Mouse (Mus musculus): ENCODE measurements at regions not wholly inside any gene's neighbourhood (a gene's known extent, or its start where the extent isn't known, plus 50 kb on each side); places are given as distances from the start of the nearest gene placed in this dataset.

DNA sequence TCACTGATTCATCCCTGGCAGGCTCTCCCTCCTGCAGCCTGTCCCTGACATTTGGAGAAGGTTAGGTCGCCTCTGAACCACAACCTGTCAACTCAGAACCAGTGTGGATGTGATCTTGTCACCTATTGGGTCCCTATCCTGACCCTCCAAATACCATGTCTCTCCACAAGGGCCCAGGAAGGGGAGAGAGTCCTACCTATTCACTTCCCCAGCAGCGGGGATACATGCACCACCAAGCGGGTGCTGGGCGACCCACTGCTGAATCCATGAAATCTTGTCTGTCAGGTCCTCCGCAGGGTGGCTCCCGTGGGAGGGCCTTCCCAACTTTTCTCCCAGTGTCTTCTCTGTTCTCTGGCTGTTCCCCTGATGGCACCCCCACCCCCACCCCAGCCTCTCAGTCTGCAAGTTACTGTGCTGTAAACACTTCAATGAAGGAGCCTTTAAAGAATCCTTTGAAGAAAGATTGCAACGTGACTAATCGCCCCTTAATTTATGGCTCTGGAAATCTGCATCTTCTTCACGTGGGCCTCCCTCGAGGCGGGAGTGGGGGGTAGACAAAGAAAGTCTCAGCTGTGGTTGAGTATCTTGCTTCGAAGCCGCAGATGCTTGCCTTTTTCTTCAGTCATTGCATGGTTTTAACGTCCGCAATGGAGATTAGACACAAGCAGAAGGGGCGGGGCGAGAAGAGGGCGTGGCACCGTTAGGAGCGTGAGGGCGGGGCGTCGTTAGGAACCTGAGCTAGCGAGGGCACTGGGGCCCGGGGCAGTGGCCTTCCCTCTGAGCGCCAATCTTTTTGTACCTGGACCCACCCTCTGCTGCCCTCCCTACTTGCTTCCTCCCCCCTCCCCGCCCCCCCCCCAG is 69.1 kb upstream of the Zbtb40 start:
- DNase-seq (ENCODE audit: low spot score in 2 of 2) = peak; percentile 15 to 16

DNA sequence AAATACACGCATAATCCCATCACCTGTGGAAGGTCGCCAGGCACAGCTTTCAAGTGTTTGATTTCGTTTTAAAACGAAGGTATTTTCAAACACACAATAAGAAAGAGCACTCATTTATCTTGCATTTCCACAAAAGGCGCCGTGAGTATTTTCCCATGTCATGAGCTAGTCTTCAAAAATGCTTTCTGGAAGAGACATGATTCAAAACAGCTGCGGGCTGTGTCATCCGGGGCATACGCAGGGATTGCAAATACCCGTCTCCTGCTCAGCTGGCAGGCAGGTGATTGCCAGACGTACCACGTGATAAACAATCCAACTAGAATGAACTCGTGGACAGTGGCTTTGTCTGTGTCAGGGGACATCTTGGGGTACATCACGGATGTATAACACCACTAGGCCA is 66.5 kb upstream of the Zbtb40 start:
- intact Hi-C loops (cut with DNase I) = no loop called here
- DNase-seq (ENCODE audit: low spot score in 2 of 2) = no peak

More for the DNA sequence above, 69.1 kb upstream of the Zbtb40 start:
- intact Hi-C loops (cut with DNase I) = no loop called here

DNA sequence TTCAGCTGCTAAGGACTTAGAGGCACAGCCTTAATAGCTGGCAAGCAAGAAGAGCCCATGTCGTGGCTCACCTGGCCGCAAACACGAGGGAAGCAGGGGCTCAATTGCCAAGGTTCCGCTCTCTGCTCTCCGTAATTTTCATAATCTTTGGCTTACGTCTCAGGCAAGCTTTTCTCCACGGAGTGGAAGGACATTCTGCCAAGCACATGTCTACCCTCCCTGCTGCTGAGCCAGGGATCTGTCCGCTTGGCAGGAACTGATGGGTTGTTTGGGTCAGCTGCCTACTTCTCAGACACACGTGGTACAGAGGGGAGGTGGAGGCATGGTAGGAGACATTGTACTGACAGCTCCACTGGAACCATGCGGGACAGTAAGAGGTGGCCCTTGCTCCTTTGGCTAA is 61.7 kb upstream of the Zbtb40 start:
- intact Hi-C loops (cut with DNase I) = no loop called here
- DNase-seq (ENCODE audit: low spot score in 2 of 2) = no peak

DNA sequence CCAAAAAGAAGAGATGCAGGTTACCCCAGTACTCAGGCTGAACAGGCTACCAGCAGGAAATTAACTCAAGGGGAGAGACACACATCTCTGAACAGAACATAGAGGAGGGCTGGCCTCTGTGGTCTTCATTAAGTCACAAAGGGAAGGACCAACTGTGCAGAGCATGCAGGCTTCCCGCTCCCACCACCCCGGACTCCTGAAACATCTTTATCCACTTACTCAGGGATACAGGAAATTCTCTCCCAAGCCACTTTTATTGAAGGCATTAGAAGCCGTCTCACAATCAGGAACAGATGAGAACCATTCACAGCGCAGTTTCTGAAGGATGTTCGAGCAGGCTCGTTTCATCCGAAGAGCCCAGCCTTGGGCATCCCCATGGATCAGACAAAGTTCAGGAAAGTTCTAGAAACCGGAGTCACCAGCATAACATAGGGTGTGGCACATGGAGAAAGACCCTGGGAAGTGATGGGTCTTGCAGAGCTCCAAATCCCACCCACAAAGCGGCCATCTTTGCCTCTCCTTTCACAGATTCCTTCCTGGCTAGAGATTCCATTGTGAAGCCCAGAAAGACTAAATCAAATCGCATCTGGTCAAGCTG is 55.9 kb upstream of the Zbtb40 start:
- intact Hi-C loops (cut with DNase I) = no loop called here
- no peak for DNase-seq (ENCODE audit: low spot score in 2 of 2)

DNA sequence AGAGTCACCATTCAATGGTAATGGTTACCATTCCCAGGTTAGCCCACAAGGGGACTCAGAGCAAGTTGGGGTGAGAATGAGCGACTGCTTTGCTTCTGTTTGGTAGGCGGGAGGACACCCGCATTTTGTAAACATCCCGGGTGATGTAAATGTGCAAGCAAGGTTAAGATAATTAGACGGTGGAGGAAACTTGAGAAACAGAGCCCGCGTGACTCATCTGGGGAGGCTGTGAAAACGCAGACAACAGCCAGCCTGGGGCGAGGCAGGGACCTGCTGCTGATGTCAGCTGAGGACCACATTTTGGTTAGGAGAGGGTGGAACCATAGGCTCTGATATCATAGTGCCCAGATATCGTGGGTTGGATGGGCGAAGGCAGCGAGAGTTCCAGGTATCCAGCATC is 52.6 kb upstream of the Zbtb40 start:
- DNase-seq (ENCODE audit: low spot score in 2 of 2) = no peak
- intact Hi-C loops (cut with DNase I) = no loop called here

DNA sequence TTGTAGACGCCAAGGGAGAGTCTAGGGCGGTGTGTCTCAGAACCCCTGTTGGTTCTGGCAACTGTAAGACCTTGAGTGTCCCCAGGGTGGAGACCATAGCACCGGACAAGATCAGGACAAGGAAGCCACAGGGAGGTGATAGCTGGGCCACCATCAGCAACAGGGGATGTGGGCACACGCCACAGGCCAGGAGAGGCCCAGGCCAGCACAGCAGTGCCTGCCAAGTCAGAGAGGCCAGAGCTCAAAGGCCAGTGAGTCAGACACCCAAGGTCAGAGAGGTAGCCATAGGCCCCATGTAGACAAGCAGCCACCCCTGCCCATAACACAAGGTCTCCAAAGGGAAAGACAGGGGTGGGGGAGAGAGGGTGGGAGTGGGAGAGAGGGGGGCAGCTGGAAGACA is 52.2 kb upstream of the Zbtb40 start:
- no peak for DNase-seq (ENCODE audit: low spot score in 2 of 2)
- intact Hi-C loops (cut with DNase I) = no loop called here

Small RNA genes in the stretch of these regions (microRNA-seq; reads per million reads assigned to microRNA genes)
- gene Gm23263 (0 reads per million in 2 experiments), gene Gm25399 (0 reads per million in 2 experiments)

All from left cerebral cortex, postnatal 25 days (tissue).